Mouse (Mus musculus) granulocyte monocyte progenitor cell, adult 5-6 weeks (primary cell): Measurements from ENCODE around the gene Ccdc106. TPM values are rescaled to one million over a fixed set of nuclear protein-coding genes. Genes with fewer than 3 reads are reported as not detected.
"Not testable (repeated sequence)": the region's sequence is repeated elsewhere in the genome, so short reads cannot be mapped to it uniquely, and the experiment has no call there.

Experiments
- ATAC-seq: replicated peaks from 2 replicates; pipeline ENCODE4 v1.8.0; 2016; ENCODE audit warnings: mild to moderate bottlenecking, moderate TSS enrichment, inconsistent platforms; ENCODE audit not compliant: poor library complexity, severe bottlenecking
- total RNA-seq, 2 experiments: library from RNA; stranded (forward) in 1 of 2; stranded (reverse) in 1 of 2; fragments of 200-712, 200-1000 nt in 1 of 2; fragments of >200 nt in 1 of 2; fragmentation: Nextera tagmentation in 1 of 2; gene quantifications; 2 replicates each; pipeline ENCODE4 v1.2.3; 2014 to 2017

Ccdc106 gene
- total RNA-seq, 2 experiments from 2014 or later: not detected

DNA sequence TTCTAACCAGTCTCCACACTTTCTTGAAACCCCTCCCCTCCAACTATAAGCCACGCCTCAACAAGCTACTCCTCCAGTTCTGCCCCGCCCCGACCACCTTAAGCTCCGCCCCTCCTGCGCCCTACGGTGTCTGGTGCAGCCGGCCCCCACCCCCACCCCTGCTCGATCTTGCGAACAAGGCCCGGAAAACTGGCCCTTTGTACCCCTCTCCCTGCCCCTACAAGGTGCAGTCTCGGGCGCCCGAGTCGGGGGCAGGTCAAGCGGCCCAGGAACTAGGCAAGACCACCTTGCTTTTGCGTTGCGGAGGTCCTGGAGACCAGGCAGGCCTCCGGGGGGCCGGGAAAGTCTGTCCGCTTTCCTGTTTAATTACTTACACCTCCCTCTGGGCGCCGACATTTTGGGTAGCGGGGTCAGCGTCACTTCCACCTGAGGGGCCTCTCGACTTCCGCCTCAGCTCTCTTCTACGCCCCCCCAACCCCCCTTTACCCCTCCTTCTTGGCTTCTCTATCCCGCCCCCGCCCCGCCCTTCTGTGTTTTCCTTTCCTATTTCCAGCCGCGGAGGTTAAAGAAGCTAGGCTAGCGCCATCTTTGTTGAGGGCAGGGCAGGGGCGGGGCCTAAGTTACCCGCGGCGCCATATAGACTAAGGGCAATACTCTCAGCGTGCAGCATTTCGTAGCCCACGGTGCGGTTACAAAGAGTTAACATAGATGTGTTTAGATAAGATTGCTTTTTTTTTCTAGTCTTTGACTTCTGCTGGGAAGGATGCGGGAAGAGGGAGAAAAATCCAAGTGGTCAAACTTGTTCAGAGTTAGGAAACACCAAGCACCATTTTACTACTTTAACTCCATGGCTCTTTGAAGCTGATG is 5.9 kb upstream of the Ccdc106 start, which contains the start of the genes Zfp524 and Fiz1:
Zfp524 (plus strand) TSS at position 165 of the 867 bp plus-strand sequence.
Fiz1 (minus strand) TSS at position 447 of the 867 bp plus-strand sequence.
- ATAC-seq: peak; percentile 61

DNA sequence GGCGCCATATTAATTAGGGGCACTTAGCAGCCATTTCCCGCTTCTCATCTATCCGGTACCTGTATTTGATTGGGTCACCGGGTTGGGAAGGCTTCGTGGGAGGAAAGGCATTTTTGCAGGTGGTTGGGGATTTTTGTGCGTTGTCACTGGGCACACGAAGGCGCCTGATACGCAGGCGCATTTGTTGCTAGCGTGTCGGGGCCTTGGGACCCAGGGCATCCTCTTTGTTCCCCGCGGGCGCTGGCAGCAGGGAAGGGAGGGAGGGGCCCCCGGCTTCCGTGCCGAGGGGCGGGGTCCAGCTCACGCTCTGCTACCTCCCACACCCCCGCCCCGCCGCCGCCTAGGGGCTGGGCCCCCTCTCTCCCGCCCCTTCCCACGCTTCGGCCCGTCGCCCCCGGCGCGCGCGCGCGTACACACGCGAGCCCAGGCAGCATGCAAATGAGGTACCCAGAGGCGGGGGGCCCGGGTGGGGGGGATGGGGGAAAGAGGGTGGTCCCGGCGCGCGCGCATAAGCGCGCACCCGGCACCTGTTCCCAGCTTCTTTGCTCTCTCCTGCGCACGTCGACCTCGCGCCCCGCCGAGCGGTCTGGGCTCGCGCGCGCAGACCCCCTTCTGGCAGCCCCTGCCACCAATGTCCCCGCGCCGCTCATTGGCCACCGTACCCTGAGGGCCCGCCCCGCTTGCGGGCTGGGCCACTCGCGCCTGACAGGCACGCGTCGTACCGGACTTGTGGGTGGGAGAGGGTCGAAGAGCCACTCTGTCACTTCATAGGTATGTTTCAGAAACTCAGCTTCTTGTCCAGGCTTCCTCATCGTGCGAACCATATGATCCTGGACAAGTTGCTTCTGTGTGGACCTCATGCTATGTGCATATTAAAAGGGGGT is 5.0 kb upstream of the Ccdc106 start, which contains the start of gene Gm44973:
Gm44973 (plus strand) TSS at position 379 of the 884 bp plus-strand sequence.
- ATAC-seq: peak; percentile 51

DNA sequence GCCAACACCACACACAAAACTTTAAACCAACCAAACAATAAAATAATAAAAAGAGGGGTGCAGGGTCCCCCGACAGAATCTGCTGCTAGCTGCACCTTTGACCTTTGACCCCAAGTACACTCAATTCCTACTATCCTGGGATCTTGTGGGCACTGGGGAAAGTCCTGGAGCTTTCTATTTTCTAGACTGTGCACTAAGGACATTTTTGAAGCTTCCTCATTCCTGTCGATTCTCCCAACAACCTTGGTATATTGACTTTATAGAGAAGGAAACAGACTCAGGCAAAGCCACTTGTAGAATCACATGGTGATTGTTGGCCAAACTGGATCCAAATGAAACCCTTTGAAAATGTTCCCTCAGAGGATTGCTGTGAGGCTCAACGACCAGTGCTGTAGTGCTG is 4.3 kb upstream of the Ccdc106 start:
- ATAC-seq: no peak

DNA sequence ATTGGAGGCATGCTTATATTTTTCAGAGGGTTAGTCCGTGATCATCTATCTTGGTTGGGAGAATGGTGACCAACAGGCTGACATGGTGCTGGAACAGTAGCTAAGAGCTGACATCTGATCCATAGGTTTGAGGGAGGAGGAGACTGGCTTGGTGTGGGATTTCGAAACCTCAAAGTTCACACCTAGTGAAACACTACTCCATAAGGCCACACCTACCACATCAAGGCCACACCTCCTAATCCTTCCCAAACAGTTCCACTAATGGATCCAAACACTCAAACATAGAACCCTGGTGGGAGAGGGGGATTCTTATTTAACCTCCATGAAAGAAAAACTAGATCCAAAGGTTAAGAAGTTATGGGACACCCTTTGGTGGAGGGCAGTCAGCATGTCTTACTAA is 3.4 kb upstream of the Ccdc106 start:
- no peak for ATAC-seq

DNA sequence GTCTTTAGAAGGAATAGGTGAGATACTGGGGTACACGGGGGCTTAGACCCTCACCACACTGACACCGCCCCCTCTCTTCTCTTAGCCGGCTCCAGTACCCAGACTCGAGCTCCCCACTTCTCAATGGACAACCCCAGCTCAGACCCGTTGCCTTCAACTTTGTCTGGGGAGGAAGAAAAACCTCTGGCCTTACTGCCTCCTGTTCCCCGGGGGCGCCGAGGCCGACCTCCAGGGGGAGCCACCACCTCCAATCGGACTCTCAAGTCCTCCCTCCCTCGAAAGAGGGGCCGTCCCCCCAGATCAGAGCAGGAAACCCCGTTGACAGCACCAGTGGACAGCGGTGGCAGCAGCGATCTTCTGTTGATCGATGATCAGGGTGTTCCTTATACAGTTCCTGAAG is 3.0 kb upstream of the Ccdc106 start:
- ATAC-seq: no peak

DNA sequence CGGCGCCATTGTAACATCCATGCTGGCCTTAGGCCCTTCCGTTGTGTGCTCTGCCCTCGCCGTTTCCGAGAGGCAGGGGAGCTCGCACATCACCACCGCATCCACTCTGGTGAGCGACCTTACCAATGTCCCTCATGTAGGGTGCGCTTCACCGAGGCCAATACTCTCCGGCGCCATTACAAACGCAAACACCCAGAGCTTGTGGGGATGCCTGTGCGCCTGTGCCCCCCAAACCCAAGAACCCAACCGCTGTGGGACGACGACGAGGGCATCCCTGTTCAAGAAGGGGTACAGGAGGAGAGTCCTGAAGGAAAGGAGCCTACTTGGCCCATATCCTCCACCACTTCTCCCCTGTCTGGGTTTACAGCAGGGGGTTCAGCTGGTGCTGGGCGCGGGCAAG is 2.4 kb upstream of the Ccdc106 start:
- ATAC-seq: no peak

DNA sequence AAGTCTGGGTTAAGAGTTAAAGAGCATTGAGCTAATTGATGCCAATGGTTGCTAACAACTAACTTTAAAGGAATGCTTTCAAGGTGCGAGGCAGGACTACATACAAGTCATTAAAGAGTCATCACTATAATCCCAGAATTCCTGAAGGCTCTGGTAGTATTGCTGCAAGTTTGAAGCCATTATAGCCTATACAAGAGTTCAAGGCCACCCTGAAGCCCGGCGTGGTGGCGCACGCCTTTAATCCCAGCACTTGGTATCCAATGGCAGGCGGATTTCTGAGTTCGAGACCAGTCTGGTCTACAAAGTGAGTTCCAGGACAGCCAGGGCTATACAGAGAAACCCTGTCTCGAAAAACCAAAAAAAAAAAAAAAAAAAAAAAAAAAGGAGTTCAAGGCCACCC is 777 bp upstream of the Ccdc106 start:
- not testable (repeated sequence) for ATAC-seq

DNA sequence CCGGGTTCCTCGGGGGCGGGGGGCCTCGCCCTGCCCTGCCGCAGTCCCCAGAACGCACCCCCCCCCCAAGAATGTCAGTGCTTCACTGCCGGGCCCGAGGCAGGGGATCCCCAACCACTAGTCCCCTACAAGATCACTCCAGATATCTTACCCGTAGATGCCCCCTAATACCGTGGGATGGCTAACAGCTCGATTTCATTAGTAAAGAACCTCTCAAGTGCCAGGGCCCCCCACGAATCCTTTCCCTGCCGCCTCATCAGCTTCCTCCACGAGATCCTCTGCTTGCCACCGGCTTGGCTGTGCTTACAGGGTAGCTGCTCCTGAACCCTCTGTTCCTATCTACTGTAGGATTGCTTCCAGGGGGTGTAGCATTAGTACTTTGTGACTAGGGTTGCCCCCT is 332 bp downstream of the Ccdc106 start:
- no peak for ATAC-seq

DNA sequence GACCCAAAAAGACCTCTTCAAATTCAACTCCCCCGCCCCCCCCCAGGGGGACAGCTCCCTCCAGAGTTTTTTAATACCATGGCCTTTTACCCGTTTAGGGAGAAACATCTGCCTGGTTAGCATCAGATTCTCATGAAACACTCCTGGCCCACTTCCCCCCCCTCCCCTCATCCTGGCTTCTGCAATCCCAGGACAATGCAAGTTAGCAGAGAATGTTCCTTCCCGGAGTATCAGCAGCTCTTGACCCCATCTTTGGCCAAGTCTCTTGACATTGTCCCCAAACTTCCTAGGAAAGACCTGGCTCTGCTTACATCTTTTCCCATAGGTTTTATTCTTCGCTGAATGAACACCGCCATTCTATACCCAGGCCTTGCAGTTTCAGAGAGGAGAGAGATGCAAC is 844 bp downstream of the Ccdc106 start:
- no peak for ATAC-seq

DNA sequence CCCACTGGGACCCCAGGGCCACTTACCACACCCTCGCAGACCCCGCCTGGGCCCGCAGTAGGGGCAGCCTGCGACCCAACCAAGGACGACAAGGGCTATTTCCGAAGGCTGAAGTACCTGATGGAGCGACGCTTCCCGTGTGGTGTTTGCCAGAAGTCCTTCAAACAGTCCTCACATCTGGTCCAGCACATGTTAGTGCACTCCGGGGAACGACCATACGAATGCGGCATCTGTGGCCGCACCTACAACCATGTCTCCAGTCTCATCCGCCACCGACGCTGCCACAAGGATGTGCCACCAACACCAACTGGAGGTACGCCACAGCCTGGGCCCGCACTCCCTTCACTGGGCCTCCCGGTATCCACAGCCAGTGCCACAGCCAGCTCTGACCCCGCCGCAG is 9.2 kb downstream of the Ccdc106 start:
- no peak for ATAC-seq

DNA sequence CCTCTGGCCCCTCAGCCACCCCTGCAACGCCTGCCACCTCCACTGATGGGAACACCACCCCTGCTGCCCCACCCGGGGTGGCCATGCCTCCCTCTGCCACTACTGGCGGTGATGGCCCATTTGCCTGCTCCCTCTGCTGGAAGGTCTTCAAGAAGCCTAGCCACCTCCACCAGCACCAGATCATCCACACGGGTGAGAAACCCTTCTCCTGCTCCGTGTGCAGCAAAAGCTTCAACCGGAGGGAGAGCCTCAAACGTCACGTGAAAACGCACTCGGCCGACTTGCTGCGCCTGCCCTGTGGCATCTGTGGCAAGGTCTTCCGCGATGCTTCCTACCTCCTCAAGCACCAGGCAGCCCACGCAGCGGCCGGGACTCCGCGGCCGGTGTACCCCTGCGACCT is 9.6 kb downstream of the Ccdc106 start:
- ATAC-seq: no peak

DNA sequence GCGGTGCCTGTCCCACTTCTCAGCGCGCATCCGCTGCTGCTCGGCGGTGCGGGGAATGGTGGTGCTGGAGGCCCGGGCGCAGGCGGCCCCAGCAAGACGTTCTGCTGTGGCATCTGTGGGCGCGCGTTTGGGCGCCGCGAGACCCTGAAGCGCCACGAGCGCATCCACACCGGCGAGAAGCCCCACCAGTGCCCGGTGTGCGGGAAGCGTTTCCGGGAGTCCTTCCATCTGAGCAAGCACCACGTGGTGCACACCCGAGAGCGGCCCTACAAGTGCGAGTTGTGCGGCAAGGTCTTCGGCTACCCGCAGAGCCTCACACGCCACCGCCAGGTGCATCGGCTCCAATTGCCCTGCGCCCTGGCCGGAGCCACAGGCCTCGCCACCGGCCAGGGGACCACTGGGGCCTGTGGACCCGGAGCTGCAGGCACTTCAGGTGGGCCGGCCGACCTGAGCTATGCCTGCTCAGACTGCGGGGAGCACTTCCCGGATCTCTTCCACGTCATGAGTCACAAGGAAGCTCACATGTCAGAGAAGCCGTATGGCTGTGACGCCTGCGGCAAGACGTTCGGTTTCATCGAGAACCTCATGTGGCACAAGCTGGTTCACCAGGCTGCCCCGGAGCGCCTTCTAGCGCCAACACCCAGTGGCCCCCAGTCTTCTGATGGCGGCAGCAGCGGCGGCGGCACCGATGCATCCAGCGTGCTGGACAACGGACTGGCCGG is 10.4 kb downstream of the Ccdc106 start:
- ATAC-seq: no peak

DNA sequence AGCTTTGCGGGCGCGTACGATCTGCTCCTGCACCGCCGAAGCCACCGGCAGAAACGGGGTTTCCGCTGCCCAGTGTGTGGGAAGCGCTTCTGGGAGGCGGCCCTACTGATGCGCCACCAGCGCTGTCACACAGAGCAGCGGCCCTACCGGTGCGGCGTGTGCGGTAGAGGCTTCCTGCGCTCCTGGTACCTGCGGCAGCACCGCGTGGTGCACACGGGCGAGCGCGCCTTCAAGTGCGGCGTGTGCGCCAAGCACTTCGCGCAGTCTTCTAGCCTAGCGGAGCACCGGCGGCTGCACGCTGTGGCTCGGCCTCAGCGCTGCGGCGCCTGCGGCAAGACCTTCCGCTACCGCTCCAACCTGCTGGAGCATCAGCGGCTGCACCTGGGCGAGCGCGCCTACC is 11.1 kb downstream of the Ccdc106 start:
- ATAC-seq: no peak

DNA sequence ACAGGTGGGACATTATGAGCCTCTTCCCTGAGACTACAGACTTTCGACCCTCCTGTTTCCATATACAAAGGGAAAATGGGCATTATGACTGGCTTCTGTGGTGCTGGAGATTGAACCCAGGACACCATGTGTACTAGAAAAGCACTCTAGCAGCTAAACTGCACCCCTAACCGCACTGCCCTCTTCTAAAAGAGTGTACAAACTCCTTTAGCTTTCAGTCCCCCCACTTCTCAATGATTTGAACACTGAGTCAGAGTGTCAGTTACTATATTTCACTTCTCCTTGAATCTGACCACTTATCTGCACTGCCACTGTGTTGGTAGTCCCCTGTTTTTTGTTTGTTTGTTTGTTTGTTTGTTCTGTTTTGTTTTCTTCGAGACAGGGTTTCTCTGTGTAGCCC is 13.5 kb downstream of the Ccdc106 start, which contains the start of gene 4632433K11Rik:
4632433K11Rik (plus strand) TSS at position 301 of the 400 bp plus-strand sequence.
- ATAC-seq: no peak

DNA sequence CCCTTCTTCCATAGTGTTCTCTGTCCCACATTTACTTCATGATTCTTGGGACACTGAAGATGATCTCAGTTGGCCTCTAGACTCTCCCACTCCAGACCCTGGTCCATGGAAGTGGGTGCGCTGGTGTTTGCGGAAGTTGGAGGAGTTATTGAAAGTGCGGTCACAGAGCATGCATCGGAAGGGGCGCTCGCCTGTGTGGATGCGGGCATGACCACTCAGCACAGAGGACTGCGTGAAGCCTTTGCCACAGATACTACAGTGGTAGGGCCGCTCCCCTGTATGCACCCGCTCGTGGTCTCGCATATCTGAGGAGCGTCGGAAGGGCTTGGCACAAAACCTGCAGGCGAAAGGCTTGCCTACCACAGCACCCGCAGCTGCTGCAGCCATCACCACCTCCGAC is 15.3 kb downstream of the Ccdc106 start:
- ATAC-seq: no peak

DNA sequence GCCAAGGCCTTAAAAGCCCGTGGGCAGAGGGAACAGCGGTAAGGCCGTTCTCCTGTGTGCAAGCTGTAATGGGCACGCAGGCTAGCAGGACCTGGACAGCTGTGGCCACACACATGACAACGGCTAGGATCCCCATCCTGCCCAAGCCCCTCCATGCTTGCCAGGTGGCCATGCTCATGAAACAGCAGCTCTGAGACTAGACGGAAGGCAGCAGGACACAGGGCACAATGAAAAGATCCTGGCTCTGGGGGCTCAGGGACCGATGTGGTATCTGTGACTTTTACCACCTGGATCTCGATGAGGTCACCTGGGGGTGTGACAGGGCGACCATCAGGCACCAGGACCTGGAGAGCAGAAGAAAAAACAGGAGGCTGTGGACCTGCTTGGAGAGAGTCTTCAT is 15.8 kb downstream of the Ccdc106 start:
- ATAC-seq: no peak

DNA sequence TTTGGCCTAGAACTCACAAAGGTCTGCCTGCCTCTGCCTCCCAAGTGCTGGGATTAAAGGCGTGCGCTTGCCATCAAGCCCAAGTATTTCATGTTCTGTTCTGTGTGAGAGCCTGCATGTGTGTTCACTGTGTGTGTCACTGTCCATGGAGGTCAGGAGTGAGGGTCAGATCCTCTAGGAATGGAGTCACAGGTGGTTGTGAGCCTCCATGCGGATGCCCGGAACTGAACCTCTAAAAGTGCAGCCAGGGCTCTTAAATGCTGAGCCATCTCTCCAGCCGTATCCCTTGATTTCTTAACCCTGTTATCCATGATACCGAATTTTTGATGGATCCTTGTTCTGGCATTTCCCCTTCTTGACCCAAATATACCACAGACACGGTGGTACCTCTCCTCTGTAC is 16.7 kb downstream of the Ccdc106 start:
- ATAC-seq: no peak

DNA sequence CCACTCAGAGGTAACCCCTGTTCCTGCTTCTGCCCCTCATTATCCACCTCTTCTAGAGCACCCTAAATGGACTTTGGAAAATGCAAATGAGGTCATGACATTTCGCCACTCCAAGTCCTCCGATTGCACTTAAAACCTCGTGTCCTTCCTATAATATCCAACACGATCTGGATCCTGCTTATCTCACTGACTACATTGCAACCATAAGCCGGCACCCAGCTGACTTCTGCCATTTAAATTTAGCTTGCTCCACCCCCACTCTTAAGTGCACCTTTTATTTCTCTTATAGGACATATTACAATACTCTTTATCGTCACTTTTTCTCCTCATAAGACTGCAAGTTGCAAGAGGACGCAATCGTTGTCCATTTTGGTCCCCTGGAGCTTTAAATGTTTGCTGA is 17.1 kb downstream of the Ccdc106 start:
- no peak for ATAC-seq

DNA sequence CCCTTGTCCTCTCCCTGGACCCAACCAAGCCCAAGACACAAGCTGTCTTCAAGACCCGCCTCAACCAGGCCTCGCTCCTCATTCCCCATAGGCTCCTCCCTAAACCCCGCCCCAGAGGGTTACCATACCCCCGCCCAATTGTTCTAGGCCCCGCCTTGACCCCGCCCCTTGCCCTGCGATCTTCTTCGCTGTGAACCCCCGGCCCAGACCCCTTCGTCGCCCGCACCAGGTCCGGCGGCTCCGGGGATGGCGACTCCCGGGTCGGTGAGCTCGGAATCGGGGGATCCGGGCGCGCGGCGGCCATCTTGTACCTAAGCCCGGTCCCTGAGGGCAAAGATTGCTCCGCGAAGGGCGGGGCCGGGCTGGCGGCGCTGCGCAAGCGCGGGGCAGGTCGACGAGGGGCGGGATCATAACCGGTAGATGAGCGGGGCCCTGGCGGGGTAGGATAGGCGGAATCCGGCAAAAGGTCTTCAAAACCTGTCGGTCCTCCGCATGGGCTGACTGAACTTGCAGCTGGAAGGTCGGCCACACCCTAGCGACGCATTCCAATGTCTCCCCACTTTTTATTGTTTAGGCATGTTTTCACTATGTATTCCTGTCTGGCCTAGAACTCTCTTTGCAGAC is 17.9 kb downstream of the Ccdc106 start, which contains the start of gene Zfp784:
Zfp784 (minus strand) TSS at position 338 of the 624 bp plus-strand sequence.
- peak; percentile 95 for ATAC-seq

DNA sequence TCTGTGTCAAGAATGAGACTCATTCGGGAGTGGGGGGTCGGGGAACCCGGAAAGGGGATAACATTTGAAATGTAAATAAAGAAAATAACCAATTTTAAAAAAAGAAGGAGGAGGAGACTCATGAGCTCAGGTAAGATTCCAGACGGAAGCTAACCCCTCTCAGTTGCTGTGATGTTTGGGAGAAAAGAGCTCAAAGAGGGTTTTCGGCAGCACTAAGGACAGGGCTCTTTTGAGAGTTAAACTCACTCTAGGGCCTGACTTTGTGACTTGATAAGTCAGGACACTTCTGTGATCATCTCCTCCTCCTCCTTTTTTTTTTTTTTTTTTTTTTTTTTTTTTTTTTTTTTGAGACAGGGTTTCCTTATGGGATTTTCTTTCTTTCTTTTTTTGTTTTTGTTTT is 18.6 kb downstream of the Ccdc106 start:
- no peak for ATAC-seq
